Mouse (Mus musculus) layer of hippocampus, postnatal 25 days (tissue): ENCODE data around the gene Fbxl14. TPM values are rescaled to one million over a fixed set of nuclear protein-coding genes. Genes with fewer than 3 reads are reported as not detected.
A peak's percentile ranks its signal among the peaks of the same experiment; 100 is the strongest.
"Not testable (repeated sequence)": the region's sequence is repeated elsewhere in the genome, so short reads cannot be mapped to it uniquely, and the experiment has no call there.

Source experiments
- DNase-seq, 2 experiments: peaks; one replicate each; pipeline ENCODE4 v3.0.0; 2022; ENCODE audit warnings: mixed read lengths in 2 of 2, low spot score in 1 of 2; ENCODE audit errors: extremely low spot score in 1 of 2
- total RNA-seq, 2 experiments: library from RNA; stranded (reverse); gene quantifications; 2 replicates each; pipeline ENCODE4 v1.2.3; 2021

The Fbxl14 gene
- total RNA-seq, 2 experiments from 2014 or later: 31.1 to 32.6 TPM

DNA sequence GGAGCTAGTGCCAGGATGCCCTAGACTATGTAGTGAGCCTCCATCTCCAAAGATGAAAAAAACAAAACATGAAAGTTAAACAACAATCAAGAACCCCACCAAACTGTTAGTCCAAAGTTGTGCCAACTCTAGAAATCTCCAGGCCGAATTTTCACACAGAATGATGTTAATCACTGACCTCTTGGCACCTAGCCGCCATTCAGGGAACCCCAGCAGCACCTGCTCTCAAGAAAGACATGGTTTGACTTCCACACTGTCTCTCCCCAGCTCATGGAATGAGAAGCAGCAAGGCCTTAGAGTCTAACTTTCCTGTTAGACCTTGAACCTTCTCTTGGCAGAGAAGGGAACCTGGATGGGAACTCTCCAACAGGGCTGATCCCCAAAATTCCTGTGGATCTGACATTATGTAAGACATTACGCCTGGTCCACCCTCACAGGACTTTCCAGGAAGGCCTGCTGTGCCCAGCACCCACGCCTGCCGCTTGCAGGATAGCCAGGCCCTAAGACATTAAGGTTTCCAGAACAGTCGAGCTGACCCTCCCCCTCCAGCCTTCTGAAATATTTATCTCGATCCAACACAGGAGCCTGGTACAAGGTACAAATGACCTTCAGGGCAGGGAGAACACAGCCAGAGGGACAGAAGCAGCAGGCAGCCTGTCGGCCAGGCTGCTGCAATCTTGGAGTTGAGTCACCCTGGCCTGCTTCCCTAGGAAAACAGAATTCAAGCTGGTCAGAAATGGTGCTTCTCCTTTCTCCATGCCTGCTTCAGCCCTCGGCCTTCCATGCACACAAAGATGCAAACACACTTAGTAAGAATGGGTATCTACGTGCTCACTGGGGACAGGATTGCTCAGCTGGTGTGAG lies 12.3 kb upstream of the Fbxl14 start:
- DNase-seq: no peak

DNA sequence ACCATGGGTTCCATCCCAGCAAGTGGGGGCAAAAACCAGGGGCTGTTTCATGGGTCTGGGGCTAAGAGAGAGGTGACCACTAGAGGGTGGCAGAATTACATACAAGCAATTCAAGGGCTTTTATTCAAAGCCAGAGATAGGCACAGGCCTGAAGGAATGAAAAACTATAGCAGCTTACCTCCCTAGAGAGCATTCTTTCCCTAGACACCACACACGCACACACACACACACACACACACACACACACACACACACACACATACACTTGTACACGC lies 11.7 kb upstream of the Fbxl14 start:
- no peak for DNase-seq

DNA sequence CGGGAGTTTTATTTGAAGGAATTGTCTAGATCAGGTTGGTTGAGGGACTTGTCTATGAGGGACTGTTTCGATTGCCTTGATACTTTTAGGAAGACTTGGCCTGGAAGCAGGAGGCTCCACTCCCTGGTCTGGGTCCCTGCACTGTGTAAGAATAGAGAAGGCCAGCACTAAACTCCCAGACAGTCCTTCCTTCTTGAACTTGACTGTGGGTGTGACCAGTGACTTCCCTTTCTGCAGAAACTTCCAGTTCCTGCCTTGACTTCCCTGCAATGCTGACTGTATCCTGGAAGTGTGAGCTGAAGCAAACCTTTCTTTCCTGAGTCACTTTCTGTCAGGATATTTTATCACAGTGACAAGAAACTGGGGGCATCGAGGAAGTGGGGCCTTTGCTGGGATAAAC lies 8.7 kb upstream of the Fbxl14 start:
- no peak for DNase-seq

DNA sequence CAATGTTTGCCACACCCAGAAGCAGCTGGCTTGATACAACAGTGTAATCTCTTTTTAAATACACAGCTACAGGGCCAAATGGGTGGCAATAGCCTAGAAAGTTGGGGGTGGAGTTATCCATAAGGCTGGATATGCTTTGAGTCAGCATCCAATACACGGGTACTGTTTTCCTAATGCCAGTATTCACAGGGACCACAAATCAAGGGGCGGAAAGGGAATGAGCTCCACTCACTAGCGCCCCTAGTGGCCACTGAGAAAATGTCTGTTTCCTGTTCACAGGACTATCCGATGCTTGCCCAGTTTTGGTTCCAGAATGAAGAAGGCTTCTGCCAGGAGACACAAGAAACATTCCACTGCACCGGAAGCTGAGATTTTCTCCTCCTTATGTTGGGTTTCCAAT lies 7.3 kb upstream of the Fbxl14 start:
- peak in 1 of 2 experiments; percentile 63 for DNase-seq

DNA sequence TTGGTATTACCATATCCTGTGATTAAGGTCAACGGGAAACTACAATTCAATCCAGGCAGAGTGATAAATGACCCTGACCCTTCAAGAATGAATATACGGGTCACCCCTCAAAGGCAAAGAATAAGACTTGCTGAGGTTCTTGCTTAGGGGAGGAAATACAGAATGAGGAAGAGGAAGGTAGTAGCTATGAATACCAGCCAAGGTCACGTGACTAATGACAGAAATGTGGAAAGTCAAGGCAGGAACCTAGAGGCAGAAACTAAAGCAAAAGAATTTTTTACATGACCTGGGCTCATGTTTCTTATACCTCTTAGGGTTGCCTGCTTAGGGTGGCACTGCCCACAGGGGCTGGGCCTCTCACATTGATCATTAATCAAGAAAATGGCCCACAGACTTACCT lies 6.8 kb upstream of the Fbxl14 start:
- DNase-seq: no peak

DNA sequence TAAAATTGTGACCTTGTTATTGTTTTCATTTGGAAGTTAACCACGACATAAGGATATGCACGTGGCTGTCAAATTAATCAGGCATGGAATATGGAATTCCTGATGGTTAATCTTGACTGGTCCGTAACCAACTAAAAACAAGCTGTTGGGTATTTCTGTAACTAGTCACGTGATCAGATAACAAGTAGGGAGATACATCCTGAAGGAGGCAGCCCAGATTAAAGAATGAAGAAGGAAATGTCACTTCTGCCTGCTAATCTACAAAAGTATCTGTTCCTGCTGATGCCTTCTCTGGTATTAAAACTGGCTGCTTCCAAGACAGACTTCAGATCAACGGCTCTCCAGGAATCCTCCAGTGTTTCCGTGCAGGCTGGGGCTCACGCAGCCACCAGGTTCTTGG lies 6.0 kb upstream of the Fbxl14 start:
- DNase-seq: no peak

DNA sequence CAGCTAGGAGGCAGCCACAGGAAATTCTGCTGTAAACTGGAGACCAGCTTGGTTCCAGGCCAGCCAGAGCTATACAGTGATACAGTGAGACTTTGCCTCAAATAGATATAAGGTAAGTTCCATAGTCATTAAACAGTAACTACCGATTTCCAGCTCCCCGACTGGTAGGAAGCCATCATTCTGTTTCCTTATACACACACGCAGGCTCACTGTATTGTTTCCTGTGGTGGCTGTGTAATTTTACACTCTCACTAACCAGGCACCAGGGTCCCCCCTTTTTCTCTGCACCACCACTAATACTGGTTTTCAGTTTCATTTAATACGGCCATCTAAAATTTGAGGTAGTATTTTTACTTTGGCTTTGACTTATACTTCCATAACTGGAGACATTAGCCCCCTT lies 5.5 kb upstream of the Fbxl14 start:
- no peak for DNase-seq

DNA sequence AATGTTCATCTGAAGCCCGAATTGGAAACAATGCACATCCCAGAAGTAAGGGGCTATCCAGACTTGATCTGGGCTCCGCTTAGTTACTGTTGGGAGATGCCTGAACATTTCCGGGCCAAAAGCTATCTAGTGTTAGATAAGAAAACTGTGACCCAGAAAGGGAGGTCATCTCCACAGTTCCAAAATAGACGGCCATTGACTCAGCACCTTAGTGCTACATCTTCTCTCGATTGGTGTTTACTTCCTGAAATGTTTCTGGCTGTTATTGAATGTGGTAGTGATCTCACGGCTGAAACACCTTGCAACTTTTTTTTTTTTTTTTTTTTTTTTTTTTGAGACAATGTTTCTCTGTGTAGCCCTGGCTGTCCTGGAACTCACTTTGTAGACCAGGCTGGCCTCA lies 3.5 kb upstream of the Fbxl14 start:
- DNase-seq: no peak

DNA sequence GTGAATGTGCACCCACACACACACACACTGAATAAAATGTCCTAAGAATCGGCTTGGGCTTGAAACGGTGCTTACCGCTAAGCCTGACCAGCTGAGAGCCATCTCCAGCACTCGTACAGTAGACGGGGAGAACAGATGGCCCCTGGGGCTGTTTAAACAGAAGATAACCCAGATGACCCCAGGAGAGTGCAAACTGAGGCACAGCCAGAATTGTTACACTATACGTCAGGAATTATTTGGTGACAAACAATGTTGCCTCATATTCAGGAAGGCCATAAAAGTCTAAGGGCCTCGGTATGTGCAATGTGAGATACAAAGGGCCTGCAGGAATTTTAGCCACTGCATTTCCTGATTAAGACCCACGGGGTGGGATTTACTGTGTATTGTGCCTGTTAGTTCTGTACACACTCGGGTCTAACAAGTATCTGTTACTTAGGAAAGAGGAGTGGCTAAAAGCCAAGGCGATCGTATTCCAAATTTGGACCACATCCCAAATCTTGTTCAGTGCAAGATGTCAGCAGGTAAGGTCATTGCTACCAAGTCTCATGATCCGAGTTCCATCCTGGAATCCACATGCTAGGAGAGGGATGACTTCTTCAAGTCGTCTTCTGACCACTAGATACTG lies 1.7 kb upstream of the Fbxl14 start:
- no peak for DNase-seq

DNA sequence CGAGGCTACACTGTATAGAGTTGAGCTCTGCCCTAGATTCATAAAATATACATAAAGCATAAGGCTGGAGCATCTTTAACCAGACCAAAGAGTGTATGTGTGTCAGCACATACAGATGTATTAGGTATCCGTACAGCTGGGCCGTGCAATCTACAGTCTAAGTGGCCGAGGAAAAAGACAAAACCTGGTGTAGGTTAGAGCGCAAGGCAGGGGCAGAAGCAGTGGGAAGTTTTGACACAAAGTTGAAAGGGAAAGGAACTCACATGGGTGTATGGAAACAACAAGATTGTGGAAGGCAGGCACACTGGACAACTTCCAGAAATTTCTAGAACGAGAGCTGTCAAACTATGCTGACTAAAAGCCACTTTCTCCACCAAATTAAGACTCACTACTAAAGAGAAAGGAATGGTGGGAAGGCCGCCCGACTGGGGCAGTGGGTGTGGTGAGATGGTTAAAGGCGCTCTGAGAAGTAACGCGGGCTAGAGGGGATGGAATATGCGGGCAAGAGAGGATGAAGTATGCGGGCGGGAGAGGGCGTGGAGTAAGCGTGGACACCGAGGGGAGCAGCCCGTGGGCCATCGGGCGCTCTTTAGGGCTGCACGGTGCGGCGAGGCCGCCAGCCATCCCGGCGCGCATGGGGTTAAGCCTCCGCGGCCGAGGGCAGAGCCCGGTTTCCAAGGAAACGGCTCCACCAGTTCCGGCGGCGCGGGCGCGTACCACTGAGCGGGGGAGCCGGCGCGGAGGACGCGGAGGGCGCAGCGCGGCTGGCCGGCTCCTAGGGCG lies 717 bp upstream of the Fbxl14 start:
- peak; percentile 71 to 86 for DNase-seq

DNA sequence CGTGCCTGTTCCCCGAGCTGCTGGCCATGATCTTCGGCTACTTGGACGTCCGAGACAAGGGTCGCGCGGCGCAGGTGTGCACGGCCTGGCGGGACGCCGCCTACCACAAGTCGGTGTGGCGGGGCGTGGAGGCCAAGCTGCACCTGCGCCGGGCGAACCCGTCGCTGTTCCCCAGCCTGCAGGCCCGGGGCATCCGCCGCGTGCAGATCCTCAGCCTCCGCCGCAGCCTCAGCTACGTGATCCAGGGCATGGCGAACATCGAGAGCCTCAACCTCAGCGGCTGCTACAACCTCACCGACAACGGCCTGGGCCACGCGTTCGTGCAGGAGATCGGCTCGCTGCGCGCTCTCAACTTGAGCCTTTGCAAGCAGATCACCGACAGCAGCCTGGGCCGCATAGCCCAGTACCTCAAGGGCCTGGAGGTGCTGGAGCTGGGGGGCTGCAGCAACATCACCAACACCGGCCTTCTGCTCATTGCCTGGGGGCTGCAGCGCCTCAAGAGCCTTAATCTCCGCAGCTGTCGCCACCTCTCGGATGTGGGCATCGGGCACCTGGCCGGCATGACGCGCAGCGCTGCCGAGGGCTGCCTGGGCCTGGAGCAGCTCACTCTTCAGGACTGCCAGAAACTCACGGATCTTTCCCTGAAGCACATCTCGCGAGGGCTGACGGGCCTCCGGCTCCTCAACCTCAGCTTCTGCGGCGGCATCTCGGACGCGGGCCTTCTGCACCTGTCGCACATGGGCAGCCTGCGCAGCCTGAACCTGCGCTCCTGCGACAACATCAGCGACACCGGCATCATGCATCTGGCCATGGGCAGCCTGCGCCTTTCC lies 623 bp downstream of the Fbxl14 start:
- DNase-seq: peak; percentile 37 to 52

DNA sequence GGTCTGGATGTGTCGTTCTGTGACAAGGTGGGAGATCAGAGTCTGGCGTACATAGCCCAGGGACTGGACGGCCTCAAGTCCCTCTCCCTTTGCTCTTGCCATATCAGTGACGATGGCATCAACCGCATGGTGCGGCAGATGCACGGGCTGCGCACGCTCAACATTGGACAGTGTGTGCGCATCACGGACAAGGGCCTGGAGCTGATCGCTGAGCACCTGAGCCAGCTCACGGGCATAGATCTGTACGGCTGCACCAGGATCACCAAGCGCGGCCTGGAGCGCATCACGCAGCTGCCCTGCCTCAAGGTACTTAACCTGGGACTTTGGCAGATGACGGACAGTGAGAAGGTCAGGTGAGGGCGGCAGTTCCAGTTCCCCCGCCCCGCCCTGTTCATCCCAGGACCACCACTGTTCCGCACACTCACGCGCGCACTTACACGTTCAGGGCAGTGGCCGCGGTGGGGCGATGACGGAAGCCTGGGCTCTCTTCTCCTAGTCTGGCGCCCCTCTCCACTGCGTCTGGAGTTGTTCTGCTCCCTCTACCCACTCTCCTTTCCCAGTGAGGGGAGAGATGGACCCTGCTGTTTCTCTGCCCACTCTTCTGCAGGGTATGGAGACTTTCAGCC lies 1.4 kb downstream of the Fbxl14 start:
- DNase-seq: peak in 1 of 2 experiments; percentile 20

DNA sequence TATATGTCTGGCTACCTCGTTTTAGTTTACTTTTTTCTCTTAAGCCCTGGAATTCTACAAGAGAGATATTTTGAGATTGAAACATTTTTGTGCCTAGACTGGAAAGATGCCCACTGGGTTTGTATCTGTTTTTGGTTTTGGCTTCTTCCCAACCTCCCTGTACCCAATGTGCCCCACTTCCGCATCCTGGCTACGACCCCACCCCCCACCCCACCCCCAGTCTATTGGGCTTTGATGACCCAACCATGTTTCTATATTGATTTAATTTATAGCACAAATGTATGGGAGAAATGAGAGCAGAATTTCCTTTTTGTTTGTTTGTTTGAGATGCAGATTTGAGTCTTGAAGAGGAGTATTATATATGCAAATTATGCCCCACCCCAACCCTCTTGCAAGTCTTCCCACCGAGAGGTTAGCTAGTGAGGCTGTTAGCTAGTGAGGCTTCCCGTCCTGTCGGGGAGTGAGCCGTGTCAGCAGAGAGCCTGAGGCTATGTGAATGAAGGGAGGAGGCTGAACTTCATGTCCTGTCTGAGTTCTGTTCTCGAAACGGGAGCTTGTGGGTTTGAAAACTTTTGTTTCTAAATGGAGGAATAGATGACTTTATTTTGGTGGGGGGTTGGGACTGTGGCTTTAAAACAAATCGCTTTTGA lies 2.4 kb downstream of the Fbxl14 start:
- DNase-seq: not testable (repeated sequence)

DNA sequence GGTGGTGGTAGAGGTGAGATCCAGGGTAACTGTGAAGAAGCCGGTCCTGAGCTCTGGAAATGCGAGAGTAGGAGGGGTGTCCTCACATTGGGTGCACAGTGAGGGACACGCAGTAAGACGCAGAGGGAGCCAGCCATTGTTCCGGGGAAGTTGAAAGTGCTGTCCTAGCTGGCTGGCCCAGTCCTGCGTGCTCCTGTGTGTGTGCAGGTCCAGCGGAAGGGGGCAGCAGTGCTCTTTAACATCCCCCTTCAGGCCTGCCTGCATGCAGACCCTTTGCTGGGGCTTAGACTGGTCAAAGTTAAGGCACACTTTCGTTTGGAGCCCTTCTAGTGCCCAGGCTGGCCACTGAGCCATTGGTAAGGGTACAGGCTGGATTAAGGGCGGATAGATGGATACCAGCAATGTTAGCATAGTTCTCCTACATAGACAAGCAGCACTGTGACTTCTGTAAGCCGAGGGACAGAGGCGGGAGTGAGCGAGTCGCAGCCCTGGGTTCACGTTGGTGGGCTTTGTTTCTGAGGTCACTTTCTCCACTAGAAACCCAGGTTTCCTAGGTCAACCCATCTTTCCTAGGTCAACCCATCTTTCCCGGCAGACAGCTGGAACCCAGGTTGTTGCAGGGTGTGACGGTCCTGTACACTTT lies 3.6 kb downstream of the Fbxl14 start:
- peak in 1 of 2 experiments; percentile 46 for DNase-seq

DNA sequence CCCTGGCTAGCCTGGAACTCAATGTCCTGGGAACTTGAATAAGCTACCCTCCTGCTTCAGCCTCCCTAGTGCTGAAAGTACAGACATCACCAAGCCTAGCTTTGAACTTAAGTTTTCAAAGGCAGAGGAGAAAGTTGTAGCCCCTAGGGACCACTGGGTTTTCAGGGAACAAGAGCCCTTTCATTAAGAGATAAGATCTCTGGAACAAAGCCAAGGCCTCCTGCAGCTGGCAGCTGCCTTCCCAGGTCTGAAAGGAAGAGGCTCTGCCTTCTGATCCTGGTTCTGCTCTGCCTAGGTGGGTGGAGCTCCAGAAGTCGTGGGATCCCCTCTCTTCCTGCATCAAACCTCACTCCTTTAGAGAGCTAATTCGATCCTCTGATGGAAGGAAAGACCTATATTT lies 6.0 kb downstream of the Fbxl14 start:
- no peak for DNase-seq

DNA sequence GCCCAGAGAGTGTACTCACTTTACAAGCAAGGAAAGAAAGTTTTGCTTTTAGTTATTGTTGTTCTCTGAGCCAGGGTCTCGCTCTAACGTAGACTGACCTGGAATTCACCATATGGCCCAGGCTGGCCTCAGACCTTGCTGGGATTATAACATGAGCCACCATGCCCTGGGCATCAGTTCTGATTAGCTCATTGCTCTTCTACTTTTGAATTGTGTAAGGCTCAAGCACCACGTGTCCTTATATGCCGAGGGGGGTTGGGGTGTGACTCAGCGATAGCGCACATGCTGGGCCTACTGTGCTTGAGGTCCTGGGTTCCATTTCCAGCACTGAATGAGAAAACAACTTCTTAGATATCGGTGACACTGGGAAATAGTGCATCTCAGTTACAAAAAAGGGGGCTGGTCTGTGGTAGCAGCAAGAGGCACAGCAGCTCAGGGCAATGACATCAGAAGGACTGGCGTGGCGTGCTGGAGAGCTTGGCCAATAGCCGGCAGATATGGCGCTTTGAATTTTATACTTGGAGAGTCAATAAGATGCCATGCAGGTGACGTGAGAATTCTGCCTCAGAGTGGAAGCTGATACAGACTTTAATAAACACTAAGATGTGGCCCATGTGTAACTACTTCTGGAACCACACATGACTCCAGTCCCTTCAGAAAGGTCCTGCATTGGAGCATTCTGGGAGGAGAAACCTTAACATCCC lies 7.1 kb downstream of the Fbxl14 start:
- no peak for DNase-seq

DNA sequence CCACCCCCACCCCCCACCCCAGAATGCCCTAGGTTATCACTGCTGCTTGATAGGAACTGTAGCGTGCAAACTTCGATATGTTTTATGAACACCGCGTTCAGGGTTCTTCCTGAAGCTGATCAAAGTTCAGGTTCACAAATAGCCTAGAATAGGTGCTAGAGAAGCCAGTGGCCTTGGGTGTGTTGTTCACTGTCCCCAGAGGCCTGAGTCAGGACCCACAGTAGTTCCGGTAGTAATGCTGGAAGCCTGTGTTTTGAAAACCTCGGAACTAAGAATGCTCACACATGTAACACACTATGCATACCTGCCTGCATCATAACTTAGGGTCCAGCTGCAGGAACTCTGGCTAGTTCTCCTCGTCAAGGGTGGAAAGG lies 7.6 kb downstream of the Fbxl14 start:
- no peak for DNase-seq

DNA sequence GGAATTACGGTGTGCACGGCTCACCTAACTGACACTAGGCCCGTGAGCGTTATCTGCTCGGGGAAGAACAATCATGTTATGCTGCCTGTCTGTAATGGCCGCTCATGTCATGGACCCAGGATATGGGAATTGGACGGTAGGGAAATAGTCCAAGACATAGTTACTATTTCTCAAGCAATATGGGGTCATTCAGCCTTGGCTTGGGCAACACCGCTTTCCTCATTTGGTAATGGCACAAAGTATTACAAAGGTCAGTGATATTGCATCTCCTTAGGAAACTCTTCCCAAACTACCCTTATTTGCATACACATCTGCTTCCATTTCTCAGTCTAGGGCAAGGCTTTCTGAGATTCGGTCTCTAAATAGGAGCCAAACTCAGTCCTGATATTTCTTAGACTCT lies 8.2 kb downstream of the Fbxl14 start:
- DNase-seq: no peak

DNA sequence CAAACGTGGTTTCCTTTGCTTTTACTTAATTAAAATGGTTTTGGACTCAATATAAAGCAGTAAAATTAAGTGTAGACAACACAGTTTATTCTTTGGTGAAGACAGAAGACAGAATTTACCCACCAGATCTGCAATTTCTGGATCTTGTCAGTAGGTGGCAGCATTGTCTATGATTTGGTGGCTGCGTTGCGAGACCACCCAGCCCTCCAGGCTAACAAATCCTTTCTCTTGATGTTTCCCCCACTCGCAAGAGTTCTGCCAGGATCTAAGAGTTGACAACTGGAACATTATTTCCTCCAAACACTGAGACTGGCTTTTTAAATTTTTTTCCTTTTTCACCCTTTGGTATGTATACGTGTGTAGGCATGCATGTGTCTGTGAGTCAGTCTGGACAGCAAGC lies 10.3 kb downstream of the Fbxl14 start:
- DNase-seq: peak in 1 of 2 experiments; percentile 52
